Mouse (Mus musculus) liver, embryonic 14.5 days (tissue): Measurements from ENCODE around the gene Crhr2.

Experiments
- CTCF ChIP-seq: IDR thresholded peaks from 2 replicates; pipeline ENCODE4 v1.5.1; 2016; ENCODE audit warnings: antibody characterized with exemption, low read depth, control low read depth
- EP300 ChIP-seq: IDR thresholded peaks from 2 replicates; pipeline ENCODE4 v1.6.1; 2016; ENCODE audit warnings: antibody characterized with exemption, low read depth

- TF ChIP-seq CTCF (no peak), EP300 (no peak)
These were observed 19.4 kb upstream of the Crhr2 start for GRCm38 (mm10) chr6:55152226-55152625.
